Mouse (Mus musculus): Measurements from ENCODE around the gene Entr1. TPM values are rescaled to one million over a fixed set of nuclear protein-coding genes. Genes with fewer than 3 reads are reported as not detected.

Entr1 gene
- polyA plus RNA-seq, 1 experiment: 388 TPM

- TF ChIP-seq POLR2A (IDR thresholded peaks at IDR 0.05; ENCODE audit: control insufficient read depth, low read depth, low read length) (no peak), CTCF (IDR thresholded peaks at IDR 0.05; ENCODE audit: control insufficient read depth, insufficient read depth, insufficient replicate concordance, low read depth, low read length) (no peak)
- Histone ChIP-seq H3K4me3 (ENCODE audit: control insufficient read depth, low read depth, low read length) (no peak overlapping the region), H3K36me3 (ENCODE audit: control insufficient read depth, insufficient read depth, low read length) (peaks cover 3% of the 10 kb centered on the region), H3K4me1 (ENCODE audit: control insufficient read depth, insufficient read depth, low read length) (no peaks in the 10 kb centered on the region), H3K27me3 (ENCODE audit: control insufficient read depth, insufficient read depth, low read length) (no peaks in the 10 kb centered on the region), H3K27ac (ENCODE audit: control insufficient read depth, insufficient read depth, low read depth, low read length) (no peak overlapping the region)
Observed at GRCm38 (mm10) chr2:26367911-26368310, 21.2 kb downstream of the Entr1 start.

- TF ChIP-seq CTCF (IDR thresholded peaks at IDR 0.05; ENCODE audit: control insufficient read depth, insufficient read depth, insufficient replicate concordance, low read depth, low read length) (no peak), POLR2A (IDR thresholded peaks at IDR 0.05; ENCODE audit: control insufficient read depth, low read depth, low read length) (no peak)
Observed at GRCm38 (mm10) chr2:26364738-26365465, 24.2 kb downstream of the Entr1 start.

GRCm38 (mm10) chr2:26363481-26363880 lies 25.6 kb downstream of the Entr1 start:
- Histone ChIP-seq H3K27ac (ENCODE audit: control insufficient read depth, insufficient read depth, low read depth, low read length) (no peak overlapping the region), H3K27me3 (ENCODE audit: control insufficient read depth, insufficient read depth, low read length) (no peaks in the 10 kb centered on the region), H3K36me3 (ENCODE audit: control insufficient read depth, insufficient read depth, low read length) (peaks cover 2% of the 10 kb centered on the region), H3K4me1 (ENCODE audit: control insufficient read depth, insufficient read depth, low read length) (no peaks in the 10 kb centered on the region), H3K4me3 (ENCODE audit: control insufficient read depth, low read depth, low read length) (no peak overlapping the region)
- no peak for TF ChIP-seq POLR2A (IDR thresholded peaks at IDR 0.05; ENCODE audit: control insufficient read depth, low read depth, low read length)
- no peak for TF ChIP-seq CTCF (IDR thresholded peaks at IDR 0.05; ENCODE audit: control insufficient read depth, insufficient read depth, insufficient replicate concordance, low read depth, low read length)

More at GRCm38 (mm10) chr2:26364738-26365465, 24.2 kb downstream of the Entr1 start:
- Histone ChIP-seq H3K27ac (ENCODE audit: control insufficient read depth, insufficient read depth, low read depth, low read length) (no peak overlapping the region), H3K36me3 (ENCODE audit: control insufficient read depth, insufficient read depth, low read length) (peaks cover 3% of the 10 kb centered on the region), H3K27me3 (ENCODE audit: control insufficient read depth, insufficient read depth, low read length) (no peaks in the 10 kb centered on the region), H3K4me1 (ENCODE audit: control insufficient read depth, insufficient read depth, low read length) (no peaks in the 10 kb centered on the region), H3K4me3 (ENCODE audit: control insufficient read depth, low read depth, low read length) (no peak overlapping the region)

GRCm38 (mm10) chr2:26362991-26363390 lies 26.1 kb downstream of the Entr1 start:
- no peak for TF ChIP-seq CTCF (IDR thresholded peaks at IDR 0.05; ENCODE audit: control insufficient read depth, insufficient read depth, insufficient replicate concordance, low read depth, low read length)
- TF ChIP-seq POLR2A (IDR thresholded peaks at IDR 0.05; ENCODE audit: control insufficient read depth, low read depth, low read length): no peak
- Histone ChIP-seq H3K36me3 (ENCODE audit: control insufficient read depth, insufficient read depth, low read length) (peaks cover 1% of the 10 kb centered on the region), H3K4me1 (ENCODE audit: control insufficient read depth, insufficient read depth, low read length) (no peaks in the 10 kb centered on the region), H3K4me3 (ENCODE audit: control insufficient read depth, low read depth, low read length) (no peak overlapping the region), H3K27me3 (ENCODE audit: control insufficient read depth, insufficient read depth, low read length) (no peaks in the 10 kb centered on the region), H3K27ac (ENCODE audit: control insufficient read depth, insufficient read depth, low read depth, low read length) (no peak overlapping the region)

DNA sequence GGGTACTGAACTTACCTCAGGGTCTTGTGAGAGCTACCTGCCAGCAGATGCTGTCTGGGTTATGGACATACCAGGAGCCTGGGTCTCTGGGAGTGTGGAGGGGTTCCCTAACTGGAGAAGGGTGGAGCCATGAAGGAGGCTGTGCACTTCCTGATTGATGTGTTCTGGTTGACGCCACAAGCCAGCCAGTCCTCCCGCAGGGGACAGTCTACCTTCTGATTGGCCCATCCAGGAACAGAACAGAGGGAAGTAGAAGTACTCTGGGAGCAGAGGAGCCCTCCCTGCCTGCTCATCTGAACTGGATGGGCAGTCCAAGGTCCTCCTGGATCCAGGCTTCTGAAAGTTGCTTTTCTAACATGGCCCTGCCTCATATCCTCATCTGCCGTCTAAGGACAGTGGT lies 28.3 kb downstream of the Entr1 start, which contains the start of gene Card9:
Card9 (minus strand) TSS at position 147 of the 400 bp plus-strand sequence.
- no peak within 1 kb of the TSS for H3K27ac ChIP-seq (ENCODE audit: control insufficient read depth, insufficient read depth, low read depth, low read length)
- H3K4me3 ChIP-seq (ENCODE audit: control insufficient read depth, low read depth, low read length): no peak within 1 kb of the TSS
- no peaks in the 10 kb centered on the region for H3K4me1 ChIP-seq (ENCODE audit: control insufficient read depth, insufficient read depth, low read length)
- H3K27me3 ChIP-seq (ENCODE audit: control insufficient read depth, insufficient read depth, low read length): no peaks in the 10 kb centered on the region
- no peak for TF ChIP-seq POLR2A (IDR thresholded peaks at IDR 0.05; ENCODE audit: control insufficient read depth, low read depth, low read length)
- no peak for TF ChIP-seq CTCF (IDR thresholded peaks at IDR 0.05; ENCODE audit: control insufficient read depth, insufficient read depth, insufficient replicate concordance, low read depth, low read length)
- no peaks in the 10 kb centered on the region; the same call in 1 of the 2 replicates for H3K36me3 ChIP-seq (ENCODE audit: control insufficient read depth, insufficient read depth, low read length)

DNA sequence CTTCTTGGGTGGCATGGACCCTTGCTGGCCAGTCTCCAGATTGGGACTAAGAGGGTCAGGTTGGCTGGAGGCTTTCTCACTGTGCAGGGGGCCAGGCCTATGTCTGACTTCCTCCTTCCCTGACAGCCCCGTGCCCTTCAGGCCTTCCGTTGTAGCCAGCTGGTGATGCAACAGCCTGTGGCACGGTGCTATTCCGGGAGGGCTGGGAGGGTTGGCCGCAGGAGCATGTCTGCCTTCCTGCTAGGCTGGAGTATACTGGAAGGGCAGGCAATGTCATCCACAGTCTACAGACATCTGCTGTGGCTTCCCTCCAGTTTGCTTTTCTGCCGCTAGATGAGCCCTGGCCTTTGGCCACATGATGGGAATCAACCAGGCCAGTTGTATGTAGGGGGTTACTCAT lies 29.1 kb downstream of the Entr1 start:
- H3K27me3 ChIP-seq (ENCODE audit: control insufficient read depth, insufficient read depth, low read length): no peaks in the 10 kb centered on the region
- no peak overlapping the region for H3K4me3 ChIP-seq (ENCODE audit: control insufficient read depth, low read depth, low read length)
- no peaks in the 10 kb centered on the region for H3K4me1 ChIP-seq (ENCODE audit: control insufficient read depth, insufficient read depth, low read length)
- H3K27ac ChIP-seq (ENCODE audit: control insufficient read depth, insufficient read depth, low read depth, low read length): no peak overlapping the region
- TF ChIP-seq POLR2A (IDR thresholded peaks at IDR 0.05; ENCODE audit: control insufficient read depth, low read depth, low read length): no peak
- no peak for TF ChIP-seq CTCF (IDR thresholded peaks at IDR 0.05; ENCODE audit: control insufficient read depth, insufficient read depth, insufficient replicate concordance, low read depth, low read length)
- H3K36me3 ChIP-seq (ENCODE audit: control insufficient read depth, insufficient read depth, low read length): no peaks in the 10 kb centered on the region

- no peaks in the 10 kb centered on the region for H3K27me3 ChIP-seq (ENCODE audit: control insufficient read depth, insufficient read depth, low read length)
- no peaks in the 10 kb centered on the region for H3K36me3 ChIP-seq (ENCODE audit: control insufficient read depth, insufficient read depth, low read length)
- H3K4me1 ChIP-seq (ENCODE audit: control insufficient read depth, insufficient read depth, low read length): no peaks in the 10 kb centered on the region
- no peak overlapping the region for H3K4me3 ChIP-seq (ENCODE audit: control insufficient read depth, low read depth, low read length)
- no peak overlapping the region for H3K27ac ChIP-seq (ENCODE audit: control insufficient read depth, insufficient read depth, low read depth, low read length)
- no peak for TF ChIP-seq CTCF (IDR thresholded peaks at IDR 0.05; ENCODE audit: control insufficient read depth, insufficient read depth, insufficient replicate concordance, low read depth, low read length)
- TF ChIP-seq POLR2A (IDR thresholded peaks at IDR 0.05; ENCODE audit: control insufficient read depth, low read depth, low read length): no peak
Observed at GRCm38 (mm10) chr2:26358667-26359320, 30.3 kb downstream of the Entr1 start.
